Mouse (Mus musculus): ENCODE data around the gene Rpl11.
"Not testable (repeated sequence)": the region's sequence is repeated elsewhere in the genome, so short reads cannot be mapped to it uniquely, and the experiment has no call there.

The Rpl11 gene

DNA sequence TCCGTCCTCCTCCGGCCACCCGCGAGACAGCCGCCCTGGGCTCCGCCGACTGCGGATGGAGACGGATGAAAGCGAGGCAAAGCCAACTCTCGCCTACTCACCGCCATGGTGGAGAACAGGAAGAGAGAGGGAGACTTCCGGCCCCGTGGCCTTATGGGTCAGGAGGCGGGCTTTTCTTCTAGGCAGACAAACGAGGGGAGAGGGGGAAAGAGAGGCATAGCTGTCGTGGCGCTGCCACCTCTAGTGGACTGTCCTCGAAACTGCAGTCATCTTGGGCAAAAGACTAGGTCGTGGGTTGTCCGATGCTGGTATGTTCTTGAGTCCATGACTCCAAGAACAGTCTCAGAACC is at the start of gene Rpl11:
Rpl11 (minus strand) TSS at position 182 of the 350 bp plus-strand sequence.
- DNase-seq (ENCODE audit: low spot score in 2 of 2) = peak; percentile 90 to 92

GRCm38 (mm10) chr4:136101753-136102152 is 48.5 kb upstream of the Rpl11 start:
- not testable (repeated sequence) for DNase-seq (ENCODE audit: low spot score in 2 of 2)

DNA sequence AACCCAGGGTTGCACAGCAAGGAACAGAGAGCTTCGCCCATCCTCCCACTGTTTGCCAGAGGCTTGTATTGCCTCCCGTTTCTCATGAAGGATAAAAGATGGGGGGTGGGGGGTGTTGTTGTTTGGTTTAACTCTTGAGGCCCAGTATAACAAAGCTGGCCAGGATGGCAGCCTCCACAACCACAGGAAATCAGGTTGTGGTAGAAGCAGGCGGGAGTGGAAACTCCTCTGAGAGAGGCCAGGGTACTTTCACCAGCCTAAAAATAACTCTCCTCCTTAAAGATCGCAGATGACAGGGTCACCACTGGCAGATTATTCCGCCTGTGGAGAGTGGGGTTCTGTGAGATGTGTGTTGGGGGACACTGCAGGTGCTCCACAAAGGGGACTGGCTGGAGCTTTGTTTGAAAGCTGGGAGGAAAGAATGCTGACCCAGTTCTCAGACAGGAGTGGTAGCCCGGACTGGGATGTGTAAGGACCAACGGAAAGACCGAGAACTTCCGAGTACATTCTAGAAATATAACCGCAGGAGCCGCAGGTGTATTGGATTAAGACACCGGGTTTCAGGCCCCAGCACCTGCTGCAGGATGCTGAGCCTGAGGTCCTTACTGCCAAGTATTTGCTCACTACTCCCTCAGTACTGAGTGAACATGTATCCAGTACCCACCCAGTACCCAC is 47.3 kb upstream of the Rpl11 start:
- no peak for DNase-seq (ENCODE audit: low spot score in 2 of 2)

GRCm38 (mm10) chr4:136098446-136098845 is 45.2 kb upstream of the Rpl11 start:
- no peak for DNase-seq (ENCODE audit: low spot score in 2 of 2)

GRCm38 (mm10) chr4:136096446-136097113 is 43.4 kb upstream of the Rpl11 start:
- no peak for DNase-seq (ENCODE audit: low spot score in 2 of 2)

- no peak for DNase-seq (ENCODE audit: low spot score in 2 of 2)
These were observed 42.4 kb upstream of the Rpl11 start for GRCm38 (mm10) chr4:136095490-136096105.

DNA sequence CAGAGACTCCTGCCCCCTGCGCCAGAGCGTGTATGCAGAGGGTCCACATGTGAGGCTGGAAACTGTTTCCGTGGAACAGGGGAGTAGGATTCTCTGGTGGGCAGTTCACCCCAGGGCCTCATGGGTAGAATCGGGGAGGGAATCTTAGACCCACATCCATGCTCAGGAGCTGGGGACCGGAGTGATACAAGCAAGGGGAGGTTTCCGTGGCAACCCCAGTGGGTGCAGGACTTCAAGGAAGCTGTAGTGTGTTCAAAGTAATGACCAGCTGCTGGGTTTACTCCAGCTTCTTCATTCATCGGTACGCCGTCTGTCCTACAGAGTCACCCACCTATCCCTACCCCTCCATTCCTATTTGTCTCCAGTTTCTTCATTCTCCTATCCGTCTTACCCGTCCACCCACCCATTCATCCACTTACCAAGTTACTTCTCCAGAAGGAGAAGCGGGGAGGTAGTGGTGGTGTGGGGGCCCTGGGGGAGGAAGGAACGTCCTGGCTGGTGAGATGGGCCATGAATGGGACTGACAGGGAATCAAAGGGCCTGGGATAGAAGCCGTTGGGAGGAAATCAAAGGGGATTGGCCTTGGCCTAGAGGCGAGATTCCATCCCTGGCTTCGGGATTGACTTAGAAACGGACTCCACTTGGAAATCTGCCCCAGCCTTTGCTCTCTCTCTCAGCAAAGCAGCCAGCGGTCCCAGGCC is 41.4 kb upstream of the Rpl11 start:
- DNase-seq (ENCODE audit: low spot score in 2 of 2) = peak; percentile 32 to 33

DNA sequence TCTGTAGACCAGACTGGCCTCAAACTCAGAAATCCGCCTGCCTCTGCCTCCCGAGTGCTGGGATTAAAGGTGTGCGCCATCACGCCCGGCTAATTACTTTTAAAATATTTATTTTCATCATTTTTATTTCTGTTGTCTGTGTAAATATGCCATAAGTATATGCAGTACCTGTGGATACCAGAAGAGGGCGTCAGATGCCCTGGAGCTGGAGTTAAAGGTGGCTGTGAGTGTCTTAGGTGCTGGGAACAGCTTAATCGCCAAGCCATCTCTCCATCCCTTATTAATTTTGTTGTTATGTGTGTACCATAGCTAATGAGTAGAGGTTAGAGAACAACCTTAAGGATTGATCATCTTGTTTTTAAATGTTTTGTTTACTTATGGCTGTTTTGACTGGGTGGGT is 39.3 kb upstream of the Rpl11 start:
- DNase-seq (ENCODE audit: low spot score in 2 of 2) = no peak

DNA sequence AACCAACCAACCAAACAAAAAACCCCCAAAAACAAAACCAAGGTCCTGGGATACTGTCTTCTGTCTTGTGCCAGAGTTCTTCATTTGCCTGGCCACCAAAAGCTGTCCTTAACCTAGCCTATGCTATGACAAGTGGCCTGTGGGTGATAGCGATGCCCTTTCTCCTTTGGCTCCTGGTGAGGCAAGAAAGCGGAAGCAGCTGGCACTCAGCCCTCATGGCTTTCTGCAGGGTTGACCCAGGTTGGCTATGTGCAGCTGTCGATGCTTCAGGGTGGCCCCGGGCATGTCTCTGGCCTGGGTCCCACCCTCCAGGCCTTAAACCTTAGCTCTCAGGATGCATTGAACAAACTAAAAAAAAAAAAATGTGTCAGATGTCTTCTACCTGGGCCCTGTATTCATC is 38.1 kb upstream of the Rpl11 start:
- no peak for DNase-seq (ENCODE audit: low spot score in 2 of 2)

- no peak for DNase-seq (ENCODE audit: low spot score in 2 of 2)
These were observed 36.7 kb upstream of the Rpl11 start for GRCm38 (mm10) chr4:136089748-136090583.

DNA sequence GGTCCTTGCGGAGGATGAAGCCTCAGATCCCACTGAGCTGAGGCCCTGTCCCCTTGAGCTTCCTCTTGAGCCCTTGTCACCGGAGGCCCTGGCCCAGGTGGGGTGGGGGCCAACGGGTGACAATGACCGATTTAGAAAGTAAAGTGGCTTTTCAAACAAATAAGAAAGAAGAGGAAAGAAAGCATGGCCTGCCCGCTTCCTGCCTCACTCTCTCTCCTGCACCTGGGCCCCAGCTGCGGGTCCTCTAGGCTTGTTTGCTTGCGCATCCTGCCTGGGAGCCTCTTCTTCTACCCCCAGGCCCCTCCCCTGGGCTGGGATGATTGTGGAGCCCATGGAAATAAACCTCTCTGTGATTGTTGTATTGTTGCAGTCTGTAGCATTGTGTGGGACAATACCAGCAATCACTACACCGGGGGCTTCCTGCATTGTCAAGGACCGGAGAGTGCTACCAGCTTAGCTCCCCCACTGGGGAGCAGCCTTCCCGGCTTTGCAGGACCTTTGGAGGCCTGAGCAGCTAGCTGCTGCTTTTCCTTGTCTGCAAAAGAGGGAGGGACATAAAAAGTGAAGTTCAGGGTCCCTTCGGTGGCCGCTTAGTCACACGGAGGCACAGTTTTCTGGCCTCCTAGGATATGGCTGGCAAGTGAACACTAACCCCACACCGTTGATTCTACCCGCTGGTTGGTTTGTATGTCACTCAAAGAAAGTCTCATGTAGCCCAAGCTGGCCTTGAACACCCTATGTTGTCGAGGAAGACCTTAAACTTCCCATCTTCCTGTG is 35.9 kb upstream of the Rpl11 start:
- no peak for DNase-seq (ENCODE audit: low spot score in 2 of 2)

GRCm38 (mm10) chr4:136088364-136088763 is 35.1 kb upstream of the Rpl11 start:
- DNase-seq (ENCODE audit: low spot score in 2 of 2) = no peak

- no peak for DNase-seq (ENCODE audit: low spot score in 2 of 2)
These were observed 34.0 kb upstream of the Rpl11 start for GRCm38 (mm10) chr4:136087261-136087660.

GRCm38 (mm10) chr4:136084840-136085239 is 31.6 kb upstream of the Rpl11 start:
- DNase-seq (ENCODE audit: low spot score in 2 of 2) = no peak

DNA sequence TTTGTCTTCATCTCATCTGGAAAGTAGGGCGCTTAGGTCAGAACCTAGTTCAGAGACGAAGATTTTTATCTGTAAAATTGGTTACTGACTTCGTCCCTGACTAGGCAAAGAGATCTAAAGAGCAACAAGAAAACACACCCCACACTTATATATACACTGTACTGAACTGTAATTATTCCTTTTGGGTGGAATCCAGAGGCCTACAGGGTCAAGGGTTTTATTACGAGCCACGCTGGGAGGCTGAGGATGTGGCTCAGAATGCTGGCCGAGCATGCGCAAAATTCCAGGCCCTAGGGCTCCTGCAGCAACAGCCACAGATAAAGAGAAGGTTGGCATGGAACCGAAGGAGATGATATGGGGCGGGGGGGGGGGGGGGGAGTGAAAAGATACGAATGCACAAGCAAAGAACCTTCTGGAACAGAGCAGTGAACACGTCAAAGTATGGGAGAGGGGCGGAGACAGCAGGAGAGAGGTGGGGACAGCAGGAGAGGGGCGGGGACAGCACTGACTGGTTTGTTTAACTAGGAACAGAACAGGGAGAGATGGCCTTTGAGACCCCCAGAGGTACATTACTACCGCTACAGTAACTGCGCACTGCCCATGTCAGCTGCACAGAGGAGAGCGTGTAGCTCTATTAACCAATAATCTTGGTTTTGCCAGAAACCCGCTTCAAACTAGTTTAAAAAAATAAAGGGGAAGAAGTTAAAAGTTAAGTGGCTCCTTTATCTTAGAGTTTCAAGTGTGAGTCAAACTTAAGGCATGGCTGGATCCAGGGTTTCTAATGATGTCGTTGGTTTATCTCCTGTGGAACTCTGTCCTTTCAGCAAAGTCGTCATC is 30.3 kb upstream of the Rpl11 start:
- no peak for DNase-seq (ENCODE audit: low spot score in 2 of 2)

GRCm38 (mm10) chr4:136081729-136082128 is 28.5 kb upstream of the Rpl11 start:
- peak; percentile 20 to 26 for DNase-seq (ENCODE audit: low spot score in 2 of 2)

DNA sequence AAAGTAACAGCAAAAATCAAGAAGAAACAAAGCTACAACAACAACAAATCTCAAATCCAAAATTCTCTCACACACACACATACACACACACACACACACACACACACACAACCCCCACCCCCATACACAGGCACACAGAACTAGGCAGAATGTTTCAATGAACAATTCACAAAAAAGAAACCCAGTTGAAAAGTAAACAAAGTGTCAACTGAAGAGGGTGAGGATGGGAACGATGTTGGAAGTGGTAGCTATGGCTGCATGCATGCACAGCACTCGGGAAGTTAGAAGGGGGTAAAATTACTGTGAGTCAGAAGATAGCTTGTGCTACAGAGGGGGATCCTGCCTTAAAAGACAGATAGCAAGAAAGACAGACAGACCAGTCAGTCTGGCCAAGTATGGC is 25.4 kb upstream of the Rpl11 start:
- DNase-seq (ENCODE audit: low spot score in 2 of 2) = no peak

DNA sequence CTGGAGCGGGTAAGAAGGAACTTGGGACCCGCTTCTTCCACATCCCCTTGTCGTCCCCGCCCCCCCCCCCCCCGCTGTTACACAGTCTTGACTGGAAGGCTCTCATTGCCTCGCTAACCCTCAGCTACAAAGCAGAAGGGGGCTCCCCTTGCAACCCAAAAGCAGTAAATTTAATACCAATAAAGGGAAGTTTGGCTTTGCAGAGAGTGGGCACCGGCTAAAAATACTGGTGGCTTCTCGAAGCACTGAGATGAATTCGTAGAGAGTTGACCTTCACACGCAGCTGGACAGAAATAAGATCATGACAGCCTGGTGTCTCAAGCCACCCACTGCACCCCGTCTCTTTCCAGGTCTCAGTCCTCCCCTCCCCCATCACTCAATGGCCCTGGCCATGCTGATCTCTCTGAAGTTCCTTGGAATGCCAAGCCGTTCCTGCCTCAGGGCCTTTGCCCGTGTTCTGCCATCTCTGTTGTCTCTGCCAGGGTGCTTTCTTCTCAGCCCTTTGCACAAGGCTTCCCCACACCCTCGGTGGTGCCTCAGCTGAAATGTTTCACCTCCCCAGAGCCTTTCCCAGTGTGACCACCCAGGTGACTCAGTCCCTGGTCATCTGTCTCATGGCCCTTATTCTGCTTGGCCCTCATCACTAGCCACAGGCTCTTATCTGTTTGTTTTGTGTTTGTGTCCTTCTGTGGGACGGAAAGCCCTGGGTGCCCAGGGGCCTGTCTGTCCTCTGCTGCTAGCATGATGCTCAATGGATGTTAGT is 23.7 kb upstream of the Rpl11 start:
- no peak for DNase-seq (ENCODE audit: low spot score in 2 of 2)

DNA sequence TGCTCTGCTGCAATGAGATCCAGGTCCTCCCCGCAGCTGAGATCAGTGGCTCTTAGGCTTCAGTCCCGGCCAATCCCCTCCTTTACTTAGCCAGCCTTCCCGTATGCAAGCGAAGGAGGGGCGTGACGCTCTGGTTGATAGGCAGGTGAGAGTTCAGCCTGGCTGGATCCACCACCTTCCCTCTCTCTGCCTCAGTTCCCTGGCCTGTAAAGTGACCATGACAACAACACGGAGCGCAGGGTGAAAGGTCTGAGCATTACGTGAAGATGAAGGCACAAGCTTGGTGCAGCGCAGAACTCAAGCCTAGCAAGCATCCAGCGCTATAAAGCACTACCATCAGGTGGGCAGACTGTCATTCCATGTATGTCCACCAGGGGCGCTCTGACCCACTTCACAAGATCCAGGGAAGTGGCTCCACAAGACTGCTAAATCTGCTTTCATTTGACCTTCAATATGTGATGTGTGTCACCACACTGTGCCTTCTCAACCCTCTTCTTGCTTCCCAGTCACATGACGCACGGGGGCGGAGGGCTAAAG is 18.0 kb upstream of the Rpl11 start:
- DNase-seq (ENCODE audit: low spot score in 2 of 2) = peak; percentile 34 to 55
